Mouse (Mus musculus) midbrain, embryonic 12.5 days (tissue): ENCODE results near the gene Awat2. TPM values are rescaled to one million over a fixed set of nuclear protein-coding genes. Genes with fewer than 3 reads are reported as not detected.

Source experiments
- ATAC-seq: fragments of 200-750 bp; cut with Nextera tagmentation; 2 replicates; pipeline ENCODE4 v1.8.0; 2017; ENCODE audit warnings: low read depth, moderate TSS enrichment, moderate library complexity; ENCODE audit not compliant: low FRiP score
- H3K27ac ChIP-seq: fragments of 300-500 bp; sonication (generic); replicated peaks from 2 replicates; pipeline ENCODE4 v1.5.1; 2016; ENCODE audit warnings: mild to moderate bottlenecking
- H3K27me3 ChIP-seq: fragments of 300-500 bp; sonication (generic); 2 replicates; pipeline ENCODE4 v1.6.1; 2016; ENCODE audit warnings: mild to moderate bottlenecking
- H3K36me3 ChIP-seq: fragments of 300-500 bp; sonication (generic); 2 replicates; pipeline ENCODE4 v1.6.1; 2016
- H3K4me1 ChIP-seq: fragments of 300-500 bp; sonication (generic); 2 replicates; pipeline ENCODE4 v1.6.1; 2016
- H3K4me2 ChIP-seq: fragments of 300-500 bp; sonication (generic); replicated peaks from 2 replicates; pipeline ENCODE4 v1.6.1; 2016; ENCODE audit warnings: mild to moderate bottlenecking, moderate library complexity
- H3K4me3 ChIP-seq: fragments of 300-500 bp; sonication (generic); 2 replicates; pipeline ENCODE4 v1.5.1; 2016; ENCODE audit warnings: mild to moderate bottlenecking
- H3K9ac ChIP-seq: fragments of 300-500 bp; sonication (generic); replicated peaks from 2 replicates; pipeline ENCODE4 v1.6.1; 2016; ENCODE audit warnings: mild to moderate bottlenecking, moderate library complexity
- H3K9me3 ChIP-seq: fragments of 300-500 bp; sonication (generic); 2 replicates; pipeline ENCODE4 v1.6.1; 2016; ENCODE audit warnings: mild to moderate bottlenecking
- WGBS: fragments of 180-500 bp; shearing (Covaris S2); methylation state at CpG from one replicate; pipeline ENCODE4 v1.1.7; 2016; 5-methylcytosine and 5-hydroxymethylcytosine counted together
- microRNA counts: library from miRNA; unstranded; fragments of <30 nt; microRNA quantifications from one replicate; lab custom pipeline; 2017
- microRNA-seq: library from miRNA; unstranded; fragments of <30 nt; microRNA quantifications from one replicate; pipeline ENCODE4, GENCODE M21; 2017
- polyA plus RNA-seq: library from polyadenylated mRNA; unstranded; fragments of >200 nt; fragmentation: Nextera tagmentation; extraction: Ambion mirVana; gene quantifications from 2 replicates; pipeline ENCODE4 v1.2.1, GENCODE M21; 2016

Gene Awat2
- polyA plus RNA-seq, 1 experiment from 2014 or later: 0.43 TPM

- Histone ChIP-seq H3K4me1 (no peaks in the 10 kb centered on the region), H3K4me3 (no peak overlapping the region), H3K9me3 (no peaks in the 10 kb centered on the region), H3K27ac (no peak overlapping the region), H3K27me3 (peaks cover 36% of the 10 kb centered on the region), H3K9ac (no peak overlapping the region), H3K36me3 (no peaks in the 10 kb centered on the region), H3K4me2 (no peak overlapping the region)
- no peak for ATAC-seq
- 84% methylated on average over 8 of the region's 8 CpGs for WGBS
Measured at GRCm38 (mm10) chrX:100395026-100395425, 47.5 kb downstream of the Awat2 start.

- 70% methylated on average over 7 of the region's 7 CpGs for WGBS
- Histone ChIP-seq H3K4me3 (no peak overlapping the region), H3K9me3 (no peaks in the 10 kb centered on the region), H3K36me3 (no peaks in the 10 kb centered on the region), H3K4me2 (no peak overlapping the region), H3K4me1 (no peaks in the 10 kb centered on the region), H3K9ac (no peak overlapping the region), H3K27ac (no peak overlapping the region), H3K27me3 (peaks cover 36% of the 10 kb centered on the region)
- no peak for ATAC-seq
Measured at GRCm38 (mm10) chrX:100394223-100394861, 48.2 kb downstream of the Awat2 start.

- no peak overlapping the region for H3K4me2 ChIP-seq
- 36% methylated on average over 6 of the region's 6 CpGs for whole genome bisulfite sequencing
- no peak overlapping the region for H3K4me3 ChIP-seq
- H3K27ac ChIP-seq: no peak overlapping the region
- no peaks in the 10 kb centered on the region for H3K9me3 ChIP-seq
- no peak for ATAC-seq
- peaks cover 23% of the 10 kb centered on the region for H3K27me3 ChIP-seq
- no peak overlapping the region for H3K9ac ChIP-seq
- no peaks in the 10 kb centered on the region for H3K4me1 ChIP-seq
- no peaks in the 10 kb centered on the region for H3K36me3 ChIP-seq
Measured at GRCm38 (mm10) chrX:100392304-100392703, 50.2 kb downstream of the Awat2 start.

GRCm38 (mm10) chrX:100389887-100390286 is 52.6 kb downstream of the Awat2 start:
- ATAC-seq: no peak
- H3K9ac ChIP-seq: no peak overlapping the region
- H3K4me2 ChIP-seq: no peak overlapping the region
- H3K4me1 ChIP-seq: no peaks in the 10 kb centered on the region
- no peaks in the 10 kb centered on the region for H3K36me3 ChIP-seq
- H3K4me3 ChIP-seq: no peak overlapping the region
- H3K9me3 ChIP-seq: no peaks in the 10 kb centered on the region
- 79% methylated on average over 1 of the region's 1 CpGs for WGBS
- no peak overlapping the region for H3K27ac ChIP-seq
- peaks cover 14% of the 10 kb centered on the region; the same call in 1 of the 2 replicates for H3K27me3 ChIP-seq

- H3K4me3 ChIP-seq: no peak overlapping the region
- H3K9ac ChIP-seq: no peak overlapping the region
- no peak overlapping the region for H3K4me2 ChIP-seq
- no peak for ATAC-seq
- 92% methylated on average over 2 of the region's 2 CpGs for WGBS
- no peaks in the 10 kb centered on the region for H3K9me3 ChIP-seq
- no peaks in the 10 kb centered on the region for H3K36me3 ChIP-seq
- no peak overlapping the region for H3K27ac ChIP-seq
- H3K4me1 ChIP-seq: no peaks in the 10 kb centered on the region
- H3K27me3 ChIP-seq: peaks cover 22% of the 10 kb centered on the region
Measured at GRCm38 (mm10) chrX:100356974-100357373, 85.5 kb downstream of the Awat2 start.

MicroRNAs within 50 kb of the gene (microRNA counts, 519-probe panel; counts per million panel counts)
- 4,072 counts per million, percentile 24 among the panel's probes with 10 or more counts for microRNA mmu-miR-676 (lab: Ali Mortazavi, UCI)

Small RNA genes lying within 50 kb of the gene (microRNA-seq; reads per million reads assigned to microRNA genes)
- 726 reads per million, percentile 75 among the genes with 10 or more reads in this experiment for gene Mir676

Other genes starting within 250 kb of the Awat2 start
- gene Otud6a, start 13.7 kb downstream of the Awat2 start, polyA plus RNA-seq: not detected in 2 replicates
- 31.0 and 32.1 TPM in 2 replicates for gene Igbp1, start 51.6 kb upstream of the Awat2 start, polyA plus RNA-seq
- not detected in 2 replicates for gene Dgat2l6, start 82.1 kb upstream of the Awat2 start, polyA plus RNA-seq
- not detected in 2 replicates for gene Awat1, start 129.5 kb upstream of the Awat2 start, polyA plus RNA-seq
- gene P2ry4, start 152.2 kb upstream of the Awat2 start, polyA plus RNA-seq: not detected in 2 replicates
- gene Arr3, start 162.8 kb upstream of the Awat2 start, polyA plus RNA-seq: not detected in 2 replicates
- 39.2 and 44.3 TPM in 2 replicates for gene Kif4, start 183.0 kb upstream of the Awat2 start, polyA plus RNA-seq
- 133 and 138 TPM in 2 replicates for gene Pdzd11, start 183.9 kb upstream of the Awat2 start, polyA plus RNA-seq